Mouse (Mus musculus): ENCODE measurements around the gene Emilin2.

Gene Emilin2

GRCm38 (mm10) chr17:71300338-71300737 is 11.4 kb downstream of the Emilin2 start:
- DNase-seq (ENCODE audit: low read depth, low spot score): no peak

DNA sequence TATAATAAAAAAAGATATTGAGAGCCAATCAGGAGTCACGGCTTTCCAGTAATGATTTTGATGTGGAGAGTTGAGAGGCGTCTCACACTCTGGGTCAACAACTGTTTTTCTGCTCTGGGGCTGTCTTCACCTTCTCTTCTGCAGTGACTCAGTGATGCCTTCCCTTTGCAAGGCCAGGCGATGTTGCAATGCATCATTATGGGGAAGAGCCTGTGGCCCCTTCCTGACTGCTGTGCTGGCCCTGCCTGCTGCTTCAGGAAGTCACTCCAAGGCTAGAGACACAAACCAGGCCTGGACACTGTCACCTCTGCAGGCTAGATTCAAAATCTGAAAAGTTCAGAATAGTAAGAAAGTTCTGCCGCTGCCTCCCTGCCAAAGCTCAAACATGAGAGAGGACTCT is 11.9 kb downstream of the Emilin2 start:
- DNase-seq (ENCODE audit: low read depth, low spot score): no peak

DNA sequence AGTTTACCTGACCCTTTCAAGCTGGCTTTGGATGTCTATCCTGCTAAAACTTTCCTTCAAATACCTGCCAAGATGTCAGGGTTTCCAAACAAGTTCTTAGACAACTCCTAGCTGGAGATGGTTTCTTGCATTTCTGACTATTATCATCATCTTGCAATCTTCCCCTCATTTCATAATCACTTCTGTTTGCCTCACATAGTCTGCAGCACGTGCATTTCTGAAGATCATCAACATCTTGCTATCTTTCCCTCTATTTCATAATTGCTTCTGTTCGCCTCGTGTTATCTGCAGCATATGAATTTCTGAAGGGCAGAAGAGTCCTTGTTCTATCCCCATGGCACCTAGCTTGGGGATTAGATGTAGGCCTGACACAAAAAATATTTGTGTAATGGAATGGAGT is 17.2 kb downstream of the Emilin2 start:
- no peak for DNase-seq (ENCODE audit: low read depth, low spot score)

DNA sequence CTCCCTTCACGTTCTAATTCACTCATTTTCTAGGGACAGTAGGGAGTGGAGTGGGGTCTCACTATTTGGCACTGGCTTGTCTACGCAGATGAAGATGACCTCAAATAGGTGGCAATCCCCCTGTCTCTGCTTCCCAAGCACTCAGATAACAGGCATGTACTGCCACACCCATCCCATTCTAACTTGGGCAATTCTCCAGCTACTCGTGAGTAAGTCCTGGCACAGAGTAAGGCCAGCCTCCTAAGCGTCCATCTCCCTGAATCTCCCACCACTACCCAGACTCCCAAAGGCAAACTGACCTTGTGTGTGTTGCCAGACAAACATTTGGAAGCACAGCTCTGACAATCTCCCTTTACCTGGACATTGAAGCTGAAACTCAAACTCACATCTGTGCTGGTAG is 18.9 kb downstream of the Emilin2 start:
- DNase-seq (ENCODE audit: low read depth, low spot score): no peak

GRCm38 (mm10) chr17:71291897-71292420 is 19.8 kb downstream of the Emilin2 start:
- DNase-seq (ENCODE audit: low read depth, low spot score): no peak

GRCm38 (mm10) chr17:71290486-71291410 is 21.0 kb downstream of the Emilin2 start:
- DNase-seq (ENCODE audit: low read depth, low spot score): no peak

DNA sequence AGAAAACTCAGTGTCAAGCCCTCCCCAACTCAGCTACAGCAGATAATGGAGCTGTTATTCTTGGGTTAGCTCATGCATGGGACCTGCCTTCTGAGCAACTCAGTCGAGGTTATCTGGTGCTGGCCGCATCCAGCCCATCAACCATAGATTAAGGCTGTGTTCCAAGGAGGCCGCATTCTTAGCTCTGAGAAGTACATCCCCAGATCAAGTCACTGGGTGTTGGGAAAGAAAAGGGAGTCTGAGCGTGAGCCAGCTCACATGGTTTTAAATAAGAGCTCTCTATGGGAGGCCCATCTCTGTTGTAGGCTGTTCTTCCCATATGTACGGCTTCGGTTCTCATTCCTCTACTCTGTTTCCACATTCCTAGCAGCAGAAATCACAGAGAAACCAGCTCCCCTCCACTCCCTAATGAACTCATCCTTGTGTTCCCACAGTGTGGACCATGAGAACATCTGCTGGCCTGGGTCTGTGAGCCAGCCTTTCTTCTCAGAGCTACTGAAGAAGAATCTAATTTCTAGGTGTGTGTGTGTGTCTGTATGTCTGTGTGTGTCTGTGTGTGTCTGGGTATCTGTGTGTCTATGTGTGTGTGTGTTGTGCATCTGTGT is 22.1 kb downstream of the Emilin2 start:
- DNase-seq (ENCODE audit: low read depth, low spot score): no peak

GRCm38 (mm10) chr17:71288808-71289548 is 22.8 kb downstream of the Emilin2 start:
- no peak for DNase-seq (ENCODE audit: low read depth, low spot score)

- no peak for DNase-seq (ENCODE audit: low read depth, low spot score)
These were observed 23.5 kb downstream of the Emilin2 start for GRCm38 (mm10) chr17:71288145-71288758.

- DNase-seq (ENCODE audit: low read depth, low spot score): no peak
These were observed 24.2 kb downstream of the Emilin2 start for GRCm38 (mm10) chr17:71287586-71287985.

- DNase-seq (ENCODE audit: low read depth, low spot score): no peak
These were observed 25.8 kb downstream of the Emilin2 start for GRCm38 (mm10) chr17:71285929-71286328.

- DNase-seq (ENCODE audit: low read depth, low spot score): no peak
These were observed 26.9 kb downstream of the Emilin2 start for GRCm38 (mm10) chr17:71284890-71285289.

DNA sequence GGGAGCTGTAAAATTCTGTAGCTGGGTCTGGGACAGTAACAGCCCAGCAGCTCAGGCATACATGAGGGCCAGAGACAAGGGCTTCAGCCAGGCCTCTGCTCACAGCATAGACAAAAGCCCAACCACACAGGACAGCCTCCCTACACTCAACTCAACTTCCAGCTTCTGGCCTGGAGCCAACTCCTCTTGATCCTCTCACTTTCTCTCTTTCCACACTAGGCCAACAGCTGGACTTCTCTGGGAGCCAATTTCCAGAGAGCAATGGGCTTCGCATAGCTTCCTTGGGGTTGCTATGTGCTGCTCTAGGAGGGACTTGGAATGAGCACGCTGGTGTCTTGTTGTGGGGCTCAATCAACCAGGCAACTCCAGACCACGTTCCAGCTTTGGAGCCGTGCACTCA is 28.5 kb downstream of the Emilin2 start:
- no peak for DNase-seq (ENCODE audit: low read depth, low spot score)

GRCm38 (mm10) chr17:71282716-71283115 is 29.1 kb downstream of the Emilin2 start:
- DNase-seq (ENCODE audit: low read depth, low spot score): no peak

- no peak for DNase-seq (ENCODE audit: low read depth, low spot score)
These were observed 33.9 kb downstream of the Emilin2 start for GRCm38 (mm10) chr17:71277701-71278491.

GRCm38 (mm10) chr17:71276771-71277170 is 35.0 kb downstream of the Emilin2 start:
- no peak for DNase-seq (ENCODE audit: low read depth, low spot score)

DNA sequence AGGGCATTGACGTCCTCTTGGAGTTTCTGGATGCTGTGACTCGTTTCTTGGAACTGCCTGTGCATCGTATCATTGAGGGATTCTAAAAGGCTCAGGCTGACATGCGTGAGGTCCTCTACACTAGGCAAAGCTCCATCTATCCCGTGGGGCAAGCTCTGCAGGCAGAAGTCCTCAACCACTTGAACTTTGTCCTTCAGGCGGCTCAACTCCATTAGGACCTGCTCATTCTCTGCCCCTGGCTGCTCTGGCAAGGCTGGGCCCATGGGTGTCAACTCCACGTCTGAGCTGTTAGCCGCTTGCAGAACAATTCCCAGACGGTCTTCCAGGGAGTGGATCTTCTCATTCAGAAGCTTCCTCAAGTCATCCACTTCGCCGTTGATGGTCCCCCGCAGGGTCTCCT is 37.9 kb downstream of the Emilin2 start:
- DNase-seq (ENCODE audit: low read depth, low spot score): no peak

- no peak for DNase-seq (ENCODE audit: low read depth, low spot score)
These were observed 43.2 kb downstream of the Emilin2 start for GRCm38 (mm10) chr17:71268599-71268998.

GRCm38 (mm10) chr17:71268152-71268551 is 43.6 kb downstream of the Emilin2 start:
- DNase-seq (ENCODE audit: low read depth, low spot score): no peak

DNA sequence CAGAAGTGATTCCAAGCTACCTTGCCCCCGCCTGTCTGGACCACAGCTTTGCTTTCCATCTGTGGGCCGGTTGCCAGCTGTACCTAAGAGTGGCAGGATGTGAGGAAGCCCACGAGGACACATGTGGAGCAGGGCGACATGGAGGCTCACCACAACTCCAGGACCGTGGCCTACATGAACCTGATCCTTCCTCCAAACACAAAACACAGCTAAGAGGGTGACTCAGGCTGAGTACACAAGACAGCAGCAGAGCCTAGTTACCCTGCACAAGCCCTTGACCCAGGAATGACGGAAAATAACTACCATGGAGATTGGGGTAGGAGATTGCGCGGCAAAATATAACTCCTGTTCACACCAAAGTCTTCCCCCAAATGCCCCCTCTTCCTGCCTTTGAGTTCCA is 44.4 kb downstream of the Emilin2 start:
- DNase-seq (ENCODE audit: low read depth, low spot score): no peak
